Mouse (Mus musculus): ENCODE measurements around the gene Bcar3. TPM values are rescaled to one million over a fixed set of nuclear protein-coding genes. Genes with fewer than 3 reads are reported as not detected.

Gene Bcar3
- total RNA-seq, 2 experiments from 2014 or later, result 6.1 to 7.0 TPM

GRCm38 (mm10) chr3:122414868-122415267 is 120.9 kb downstream of the Bcar3 start:
- DNase-seq (ENCODE audit: low spot score in 2 of 2), result no peak

GRCm38 (mm10) chr3:122417466-122417865 is 123.5 kb downstream of the Bcar3 start:
- DNase-seq (ENCODE audit: low spot score in 2 of 2), result no peak

GRCm38 (mm10) chr3:122418564-122419274 is 124.8 kb downstream of the Bcar3 start:
- DNase-seq (ENCODE audit: low spot score in 2 of 2), result no peak

GRCm38 (mm10) chr3:122419610-122420409 is 125.9 kb downstream of the Bcar3 start:
- peak; percentile 46 to 56 for DNase-seq (ENCODE audit: low spot score in 2 of 2)

DNA sequence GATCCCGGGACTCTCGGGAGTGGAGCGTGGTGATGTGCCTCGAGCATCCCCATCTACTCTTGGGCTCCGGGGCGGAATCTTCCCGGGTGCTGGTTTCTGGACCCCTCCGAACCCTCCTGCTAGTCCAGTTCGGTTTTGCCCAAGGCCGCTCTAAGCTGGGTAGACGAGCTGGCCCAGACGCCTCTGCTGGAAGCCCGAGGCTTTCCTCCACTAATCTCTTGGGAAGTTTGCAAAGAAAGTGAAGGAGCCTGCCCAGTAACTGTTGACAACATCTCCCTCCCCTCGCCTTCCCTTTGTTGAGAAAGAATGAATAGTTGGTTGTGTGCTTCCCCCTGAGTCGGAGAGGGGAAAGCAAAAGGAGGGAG is 126.5 kb downstream of the Bcar3 start:
- DNase-seq (ENCODE audit: low spot score in 2 of 2), result peak; percentile 32 to 37

DNA sequence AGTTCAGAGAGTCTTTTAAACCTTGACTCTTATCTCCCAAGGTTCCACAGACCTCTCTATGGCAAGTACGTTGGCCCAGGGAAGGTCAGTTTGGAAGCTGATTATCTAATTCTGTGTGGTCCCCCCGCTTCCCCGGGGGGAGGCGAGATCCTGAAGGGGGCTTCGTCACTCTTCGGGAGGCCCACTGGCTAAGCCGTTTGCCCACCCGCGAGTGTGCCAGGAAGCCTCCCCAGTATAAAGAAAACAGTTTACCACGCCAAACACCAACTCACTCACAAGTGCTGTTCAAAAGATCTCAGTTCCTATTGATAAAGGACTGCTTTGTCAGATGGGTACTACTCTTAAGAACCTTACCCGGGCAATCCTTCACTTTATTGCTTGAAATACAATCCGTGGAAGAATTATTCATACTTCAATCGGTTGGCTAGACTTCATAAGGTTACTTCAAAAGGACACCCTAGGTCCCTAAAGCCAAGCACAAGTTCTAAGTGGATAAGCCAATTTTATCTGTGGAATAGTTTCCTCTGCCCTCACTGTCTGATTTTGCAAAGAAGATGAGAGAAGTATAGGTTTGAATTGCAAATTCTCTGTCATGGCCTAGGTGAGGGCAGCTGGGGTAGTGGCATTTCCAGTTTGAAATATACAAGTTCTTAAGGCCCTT is 127.2 kb downstream of the Bcar3 start:
- no peak for DNase-seq (ENCODE audit: low spot score in 2 of 2)

DNA sequence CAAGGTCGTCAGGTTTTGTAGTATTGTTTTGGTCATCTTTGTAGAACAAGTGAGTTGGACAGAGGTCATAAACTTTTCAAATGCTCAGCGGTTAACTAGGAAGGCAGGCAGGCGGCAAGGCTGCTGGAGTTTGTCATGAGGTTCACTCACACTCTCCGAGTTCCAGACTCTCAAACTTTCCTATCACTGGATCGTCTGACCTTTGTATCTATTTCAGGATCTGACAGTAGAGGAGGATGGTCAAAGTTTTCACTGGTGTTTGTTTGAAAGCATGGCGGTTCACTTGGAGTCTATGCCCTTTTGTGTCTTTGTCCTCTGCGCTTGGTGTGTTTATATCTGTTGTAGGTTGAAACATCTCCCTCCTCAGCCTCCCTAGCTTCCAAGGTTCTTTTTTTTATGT is 127.9 kb downstream of the Bcar3 start:
- DNase-seq (ENCODE audit: low spot score in 2 of 2), result no peak

DNA sequence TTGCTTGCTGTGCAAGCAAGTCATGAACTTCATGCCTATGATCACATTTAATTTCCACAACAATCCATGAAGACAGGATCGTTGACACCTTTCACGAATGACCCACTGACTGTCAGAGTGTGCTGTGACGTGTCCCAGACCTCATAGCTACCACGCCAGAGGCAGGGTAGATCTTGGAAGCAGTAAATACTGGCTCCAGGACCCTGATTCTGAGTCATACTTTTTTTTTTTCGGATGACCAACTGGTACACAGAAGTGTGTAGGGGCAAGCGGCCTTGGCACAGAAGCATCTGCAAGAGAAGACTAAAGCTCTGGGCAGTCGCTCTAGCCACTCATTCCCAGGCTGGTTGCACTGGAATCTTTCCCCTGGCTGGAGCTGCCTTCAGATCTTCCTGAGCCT is 128.3 kb downstream of the Bcar3 start:
- no peak for DNase-seq (ENCODE audit: low spot score in 2 of 2)

- DNase-seq (ENCODE audit: low spot score in 2 of 2), result no peak
These were observed 129.7 kb downstream of the Bcar3 start for GRCm38 (mm10) chr3:122423643-122424042.

GRCm38 (mm10) chr3:122428325-122428821 is 134.4 kb downstream of the Bcar3 start:
- no peak for DNase-seq (ENCODE audit: low spot score in 2 of 2)

GRCm38 (mm10) chr3:122430780-122431497 is 137.0 kb downstream of the Bcar3 start:
- DNase-seq (ENCODE audit: low spot score in 2 of 2), result no peak

- DNase-seq (ENCODE audit: low spot score in 2 of 2), result no peak
These were observed 139.0 kb downstream of the Bcar3 start for GRCm38 (mm10) chr3:122432811-122433406.

- DNase-seq (ENCODE audit: low spot score in 2 of 2), result no peak
These were observed 140.2 kb downstream of the Bcar3 start for GRCm38 (mm10) chr3:122433975-122434626.

- no peak for DNase-seq (ENCODE audit: low spot score in 2 of 2)
These were observed 141.3 kb downstream of the Bcar3 start for GRCm38 (mm10) chr3:122434983-122435935.

DNA sequence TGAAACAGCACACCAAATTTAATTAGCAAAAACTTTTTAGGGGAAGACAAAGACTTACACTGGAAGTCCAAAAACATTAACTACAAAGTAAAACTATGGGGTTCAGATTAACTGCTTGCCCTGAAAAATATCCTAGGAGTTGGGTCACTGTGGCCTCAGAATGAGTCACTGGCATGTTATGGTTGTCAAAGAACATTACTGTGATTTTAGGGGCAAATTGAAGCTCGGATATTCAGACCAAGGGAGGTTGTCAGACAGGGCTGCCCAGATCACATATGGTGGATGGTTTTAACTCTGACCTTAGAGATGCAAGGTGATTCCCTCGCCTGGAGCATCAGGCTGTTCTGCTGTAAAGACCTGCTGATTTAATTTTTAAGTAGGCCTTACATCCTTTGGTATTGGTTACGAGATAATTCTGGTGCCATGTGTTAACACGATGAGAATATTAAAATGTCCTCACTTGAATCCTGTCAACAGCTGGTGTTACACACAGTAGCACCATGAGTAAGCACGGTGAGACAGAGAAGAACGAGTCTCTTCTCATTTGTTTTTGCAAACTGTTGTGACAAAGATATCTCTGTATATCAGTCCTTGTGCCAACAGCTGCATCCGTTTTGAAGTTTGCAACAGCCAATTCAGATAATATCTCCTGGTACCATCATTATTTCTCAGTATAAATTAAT is 144.3 kb downstream of the Bcar3 start:
- DNase-seq (ENCODE audit: low spot score in 2 of 2), result no peak

DNA sequence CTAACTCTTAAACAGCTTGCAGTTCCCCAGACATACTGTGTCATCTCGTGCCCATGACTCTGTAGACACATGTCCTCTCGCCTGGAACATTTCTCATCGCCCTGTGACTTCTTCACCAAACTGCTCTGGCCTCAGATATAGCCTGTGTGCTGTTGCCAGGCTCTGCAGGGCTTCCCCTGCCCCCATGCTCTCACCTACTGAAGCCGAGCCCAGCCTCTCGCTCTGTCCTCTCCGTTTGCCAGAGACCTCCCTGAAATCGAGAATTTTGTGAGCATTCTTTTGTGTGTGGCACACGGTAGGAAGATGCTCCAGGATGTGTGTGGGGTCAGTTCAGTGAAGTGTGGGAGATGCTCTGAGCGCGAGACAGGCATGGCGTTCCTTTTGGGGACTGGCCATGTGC is 151.8 kb downstream of the Bcar3 start:
- no peak for DNase-seq (ENCODE audit: low spot score in 2 of 2)

GRCm38 (mm10) chr3:122446678-122447077 is 152.7 kb downstream of the Bcar3 start:
- DNase-seq (ENCODE audit: low spot score in 2 of 2), result no peak

- no peak for DNase-seq (ENCODE audit: low spot score in 2 of 2)
These were observed 154.3 kb downstream of the Bcar3 start for GRCm38 (mm10) chr3:122448196-122448595.

DNA sequence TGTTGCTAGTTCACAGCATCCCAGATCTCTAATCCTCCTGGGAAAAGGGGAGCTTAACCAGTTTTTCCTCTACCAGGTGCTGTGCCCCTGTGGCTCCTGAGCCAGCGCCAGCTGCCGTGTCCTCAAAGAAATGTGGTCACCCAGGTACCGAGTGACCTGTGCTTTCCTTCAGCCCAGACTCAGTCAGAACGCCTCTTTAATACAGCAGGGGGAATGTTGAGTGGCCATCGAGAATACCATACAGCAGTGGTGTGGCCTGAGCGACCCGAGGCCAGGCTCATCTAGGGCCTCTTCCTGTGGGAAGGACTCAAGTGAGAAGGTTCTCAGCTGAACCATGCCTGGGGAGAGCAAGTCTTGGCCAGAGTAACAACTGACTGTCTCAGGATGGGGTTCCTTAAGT is 156.1 kb downstream of the Bcar3 start:
- DNase-seq (ENCODE audit: low spot score in 2 of 2), result no peak

Data from layer of hippocampus, postnatal 10 days (tissue).